Mouse (Mus musculus) forebrain, postnatal 0 days (tissue): ENCODE measurements around the gene Tubgcp3. TPM values are rescaled to one million over a fixed set of nuclear protein-coding genes. Genes with fewer than 3 reads are reported as not detected.

Experiments used
- ATAC-seq: fragments of 200-750 bp; cut with Nextera tagmentation; 2 replicates; pipeline ENCODE4 v1.8.0; 2017; ENCODE audit warnings: mild to moderate bottlenecking, moderate library complexity
- DNase-seq: peaks from one replicate; pipeline ENCODE4 v3.0.0-alpha.2; 2015
- H3K27ac ChIP-seq: fragments of 300-500 bp; sonication (generic); 2 replicates; pipeline ENCODE4 v1.5.1; 2014; ENCODE audit warnings: low read depth, mild to moderate bottlenecking, antibody characterized with exemption, low read length, moderate library complexity, mixed read lengths
- H3K27me3 ChIP-seq: fragments of 300-500 bp; sonication (generic); 2 replicates; pipeline ENCODE4 v1.6.1; 2014; ENCODE audit warnings: mild to moderate bottlenecking, low read length, mixed read lengths; ENCODE audit not compliant: insufficient read depth
- H3K36me3 ChIP-seq: fragments of 300-500 bp; sonication (generic); 2 replicates; pipeline ENCODE4 v1.6.1; 2014; ENCODE audit warnings: mild to moderate bottlenecking, moderate library complexity; ENCODE audit not compliant: insufficient read depth
- H3K4me1 ChIP-seq: fragments of 300-500 bp; sonication (generic); 2 replicates; pipeline ENCODE4 v1.6.1; 2014; ENCODE audit warnings: antibody characterized with exemption; ENCODE audit not compliant: insufficient read depth
- H3K4me2 ChIP-seq: fragments of 300-500 bp; sonication (generic); 2 replicates; pipeline ENCODE4 v1.6.1; 2014; ENCODE audit warnings: low read depth, mild to moderate bottlenecking, moderate library complexity
- H3K4me3 ChIP-seq: fragments of 300-500 bp; sonication (generic); 2 replicates; pipeline ENCODE4 v1.5.1; 2014; ENCODE audit warnings: low read depth, low read length, mixed read lengths
- H3K9ac ChIP-seq: fragments of 300-500 bp; sonication (generic); 2 replicates; pipeline ENCODE4 v1.6.1; 2014; ENCODE audit warnings: mild to moderate bottlenecking
- H3K9me3 ChIP-seq: fragments of 300-500 bp; sonication (generic); 2 replicates; pipeline ENCODE4 v1.6.1; 2016; ENCODE audit warnings: low read length
- CTCF ChIP-seq: sonication (generic); IDR thresholded peaks from 2 replicates; pipeline ENCODE4 v1.5.1; 2016; ENCODE audit warnings: antibody characterized with exemption, control low read depth, low read depth
- WGBS: fragments of 180-500 bp; shearing (Covaris S2); extraction: QIAGEN DNeasy Blood & Tissue Kit; methylation state at CpG from one replicate; pipeline ENCODE4 v1.1.7; 2014; 5-methylcytosine and 5-hydroxymethylcytosine counted together
- polyA plus RNA-seq: library from polyadenylated mRNA; unstranded; fragments of >200 nt; fragmentation: Nextera tagmentation; extraction: Ambion mirVana; gene quantifications from 2 replicates; pipeline ENCODE4 v1.2.1, GENCODE M21; 2015
- total RNA-seq: library from RNA; depleted of rRNA; stranded (reverse); fragments of >200 nt; gene quantifications from 2 replicates; pipeline ENCODE4 v1.2.3, GENCODE M21; 2014; rRNA removed

The Tubgcp3 gene
- 36.4 and 58.0 TPM in 2 replicates for total RNA-seq
- polyA plus RNA-seq = 22.1 and 24.4 TPM in 2 replicates

- H3K4me3 ChIP-seq = peak within 1 kb of the TSS; percentile 96
- H3K27ac ChIP-seq = peak within 1 kb of the TSS; percentile 90
- H3K27me3 ChIP-seq = no peaks in the 10 kb centered on the region
- no peaks in the 10 kb centered on the region for H3K36me3 ChIP-seq
- no peaks in the 10 kb centered on the region for H3K9me3 ChIP-seq
- peaks cover 13% of the 10 kb centered on the region; the same call in 1 of the 2 replicates for H3K4me1 ChIP-seq
- DNase-seq (peak; percentile 98), ATAC-seq (peak; percentile 94)
- peak within 1 kb of the TSS; percentile 81 for H3K9ac ChIP-seq
- under 1% methylated on average over 65 of the region's 65 CpGs for WGBS
- H3K4me2 ChIP-seq = peak within 1 kb of the TSS; percentile 79
- no peak for TF ChIP-seq CTCF
Measured at GRCm38 (mm10) chr8:12672056-12672881, at the start of gene Tubgcp3. Gene Tubgcp3, minus strand, starts transcription at chr8:12672248.

GRCm38 (mm10) chr8:12719091-12719490 lies 47.0 kb upstream of the Tubgcp3 start:
- ATAC-seq = no peak
- no peak overlapping the region for H3K9ac ChIP-seq
- H3K4me3 ChIP-seq = no peak overlapping the region
- H3K9me3 ChIP-seq = no peaks in the 10 kb centered on the region
- WGBS = 76% methylated on average over 9 of the region's 9 CpGs
- H3K27ac ChIP-seq = no peak overlapping the region
- H3K4me2 ChIP-seq = no peak overlapping the region
- H3K36me3 ChIP-seq = no peaks in the 10 kb centered on the region
- no peak for DNase-seq
- no peak for TF ChIP-seq CTCF
- no peaks in the 10 kb centered on the region for H3K4me1 ChIP-seq
- H3K27me3 ChIP-seq = no peaks in the 10 kb centered on the region

GRCm38 (mm10) chr8:12715861-12716585 lies 44.0 kb upstream of the Tubgcp3 start:
- H3K27ac ChIP-seq = no peak overlapping the region
- no peak overlapping the region for H3K4me2 ChIP-seq
- H3K27me3 ChIP-seq = no peaks in the 10 kb centered on the region
- no peak for TF ChIP-seq CTCF
- H3K4me1 ChIP-seq = no peaks in the 10 kb centered on the region
- H3K9ac ChIP-seq = no peak overlapping the region
- DNase-seq (no peak), ATAC-seq (no peak)
- WGBS = 79% methylated on average over 18 of the region's 18 CpGs
- no peaks in the 10 kb centered on the region for H3K9me3 ChIP-seq
- H3K4me3 ChIP-seq = no peak overlapping the region
- H3K36me3 ChIP-seq = no peaks in the 10 kb centered on the region

- H3K4me3 ChIP-seq = no peak overlapping the region
- H3K9me3 ChIP-seq = no peaks in the 10 kb centered on the region
- no peak overlapping the region for H3K9ac ChIP-seq
- DNase-seq (no peak), ATAC-seq (no peak)
- WGBS = 83% methylated on average over 7 of the region's 7 CpGs
- no peak overlapping the region for H3K4me2 ChIP-seq
- H3K27me3 ChIP-seq = no peaks in the 10 kb centered on the region
- H3K36me3 ChIP-seq = no peaks in the 10 kb centered on the region
- no peak for TF ChIP-seq CTCF
- H3K4me1 ChIP-seq = no peaks in the 10 kb centered on the region
- H3K27ac ChIP-seq = no peak overlapping the region
Measured at GRCm38 (mm10) chr8:12711623-12712022, 39.6 kb upstream of the Tubgcp3 start.

- H3K4me3 ChIP-seq = no peak overlapping the region
- no peaks in the 10 kb centered on the region for H3K36me3 ChIP-seq
- no peak overlapping the region for H3K4me2 ChIP-seq
- H3K27me3 ChIP-seq = no peaks in the 10 kb centered on the region
- DNase-seq (no peak), ATAC-seq (no peak)
- H3K27ac ChIP-seq = no peak overlapping the region
- 96% methylated on average over 4 of the region's 4 CpGs for WGBS
- H3K9ac ChIP-seq = no peak overlapping the region
- TF ChIP-seq CTCF = no peak
- no peaks in the 10 kb centered on the region for H3K9me3 ChIP-seq
- no peaks in the 10 kb centered on the region for H3K4me1 ChIP-seq
Measured at GRCm38 (mm10) chr8:12703597-12703996, 31.5 kb upstream of the Tubgcp3 start.

GRCm38 (mm10) chr8:12702290-12702689 lies 30.2 kb upstream of the Tubgcp3 start:
- Histone ChIP-seq H3K27me3 (no peaks in the 10 kb centered on the region), H3K27ac (no peak overlapping the region), H3K4me2 (no peak overlapping the region), H3K36me3 (no peaks in the 10 kb centered on the region), H3K9me3 (no peaks in the 10 kb centered on the region), H3K4me3 (no peak overlapping the region), H3K4me1 (no peaks in the 10 kb centered on the region), H3K9ac (no peak overlapping the region)
- ATAC-seq (no peak), DNase-seq (no peak)
- WGBS = 62% methylated on average over 8 of the region's 8 CpGs
- no peak for TF ChIP-seq CTCF
